Mouse (Mus musculus) kidney, embryonic 14.5 days (tissue): ENCODE measurements around the gene Sync. TPM values are rescaled to one million over a fixed set of nuclear protein-coding genes. Genes with fewer than 3 reads are reported as not detected.
A peak's percentile ranks its signal among the peaks of the same experiment; 100 is the strongest.

Experiments
- ATAC-seq: fragments of 200-750 bp; cut with Nextera tagmentation; 2 replicates; pipeline ENCODE4 v1.8.0; 2017; ENCODE audit warnings: moderate number of reproducible peaks, mild to moderate bottlenecking, moderate TSS enrichment, moderate library complexity; ENCODE audit not compliant: low FRiP score, low TSS enrichment
- H3K27ac ChIP-seq: fragments of 300-500 bp; sonication (generic); 2 replicates; pipeline ENCODE4 v1.5.1; 2014; ENCODE audit warnings: low read depth, mild to moderate bottlenecking, low read length, moderate library complexity, mixed read lengths
- H3K27me3 ChIP-seq: fragments of 300-500 bp; sonication (generic); 2 replicates; pipeline ENCODE4 v1.6.1; 2014; ENCODE audit warnings: mild to moderate bottlenecking, low read length; ENCODE audit not compliant: control insufficient read depth, insufficient read depth
- H3K36me3 ChIP-seq: fragments of 300-500 bp; sonication (generic); 2 replicates; pipeline ENCODE4 v1.6.1; 2014; ENCODE audit warnings: low read length, mixed read lengths; ENCODE audit not compliant: control insufficient read depth, insufficient read depth
- H3K4me1 ChIP-seq: fragments of 300-500 bp; sonication (generic); 2 replicates; pipeline ENCODE4 v1.6.1; 2014; ENCODE audit warnings: low read length, mixed read lengths; ENCODE audit not compliant: control insufficient read depth, insufficient read depth
- H3K4me2 ChIP-seq: fragments of 300-500 bp; sonication (generic); replicated peaks from 2 replicates; pipeline ENCODE4 v1.6.1; 2014; ENCODE audit warnings: low read depth, mild to moderate bottlenecking, low read length
- H3K4me3 ChIP-seq: fragments of 300-500 bp; sonication (generic); 2 replicates; pipeline ENCODE4 v1.5.1; 2014; ENCODE audit warnings: mild to moderate bottlenecking, low read length
- H3K9ac ChIP-seq: fragments of 300-500 bp; sonication (generic); 2 replicates; pipeline ENCODE4 v1.6.1; 2014; ENCODE audit warnings: low read depth, mild to moderate bottlenecking, low read length, moderate library complexity
- H3K9me3 ChIP-seq: fragments of 300-500 bp; sonication (generic); 2 replicates; pipeline ENCODE4 v1.6.1; 2016; ENCODE audit warnings: low read length; ENCODE audit not compliant: control insufficient read depth
- WGBS: fragments of 180-500 bp; shearing (Covaris S2); extraction: QIAGEN DNeasy Blood & Tissue Kit; methylation state at CpG from one replicate; pipeline ENCODE4 v1.1.7; 2014; 5-methylcytosine and 5-hydroxymethylcytosine counted together
- polyA plus RNA-seq: library from polyadenylated mRNA; unstranded; fragments of >200 nt; fragmentation: Nextera tagmentation; extraction: Ambion mirVana; gene quantifications from 2 replicates; pipeline ENCODE4 v1.2.1, GENCODE M21; 2014

Gene Sync
- polyA plus RNA-seq, 1 experiment from 2014 or later, result 0.84 TPM

DNA sequence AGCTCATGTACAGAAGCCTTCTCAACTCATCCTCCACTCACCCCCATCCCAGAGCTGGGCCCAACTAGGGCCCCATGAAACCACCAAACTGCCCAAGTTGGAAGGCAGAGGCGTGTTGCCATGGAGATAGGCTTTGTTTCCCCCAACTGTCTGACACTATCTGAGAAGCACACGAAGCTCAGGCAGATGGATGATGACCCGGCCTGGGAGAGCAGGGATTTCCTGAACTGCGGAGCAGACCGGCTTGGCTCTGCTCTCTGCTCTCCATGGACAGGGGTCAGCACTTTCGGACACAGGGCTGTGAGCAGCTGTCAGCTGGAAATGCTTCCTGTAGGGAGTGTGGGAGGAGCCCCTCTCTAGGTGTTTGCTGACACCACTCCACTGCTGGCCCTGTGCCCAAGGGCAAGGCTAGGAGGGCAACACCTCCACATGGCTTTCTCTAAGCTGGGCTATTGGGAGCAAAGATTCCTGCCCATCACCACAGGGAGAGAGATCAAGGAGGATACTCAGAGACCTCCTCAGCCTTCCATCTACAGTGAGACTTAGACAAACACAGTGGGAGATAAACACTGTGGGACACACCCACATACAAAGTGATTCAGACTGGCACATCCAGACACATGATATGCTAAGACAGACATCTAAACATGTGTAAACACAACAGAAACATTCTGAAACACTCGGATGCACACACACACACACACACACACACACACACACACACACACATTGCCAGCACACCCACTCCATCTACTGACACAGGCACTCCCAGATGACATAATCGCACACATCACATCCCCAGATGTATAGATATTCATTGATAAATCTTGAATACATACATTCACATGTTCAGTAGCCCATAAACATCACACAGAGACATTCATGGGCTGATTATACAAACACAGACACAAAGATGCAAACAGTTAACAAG, 30.7 kb upstream of the Sync start:
- no peaks in the 10 kb centered on the region for H3K9me3 ChIP-seq
- 18% methylated on average over 8 of the region's 8 CpGs for whole genome bisulfite sequencing
- no peaks in the 10 kb centered on the region for H3K27me3 ChIP-seq
- H3K36me3 ChIP-seq, result no peaks in the 10 kb centered on the region
- H3K9ac ChIP-seq, result no peak overlapping the region
- H3K4me3 ChIP-seq, result no peak overlapping the region
- peak overlapping the region; percentile 37; the same call in 1 of the 2 replicates for H3K27ac ChIP-seq
- H3K4me2 ChIP-seq, result no peak overlapping the region
- peaks cover 20% of the 10 kb centered on the region; the same call in 1 of the 2 replicates for H3K4me1 ChIP-seq
- ATAC-seq, result peak; percentile 90

GRCm38 (mm10) chr4:129259101-129259500, 28.3 kb upstream of the Sync start:
- H3K36me3 ChIP-seq, result no peaks in the 10 kb centered on the region
- H3K27ac ChIP-seq, result no peak overlapping the region
- peaks cover 25% of the 10 kb centered on the region; the same call in 1 of the 2 replicates for H3K4me1 ChIP-seq
- ATAC-seq, result no peak
- H3K9ac ChIP-seq, result no peak overlapping the region
- no peak overlapping the region for H3K4me2 ChIP-seq
- 59% methylated on average over 4 of the region's 4 CpGs for WGBS
- no peak overlapping the region for H3K4me3 ChIP-seq
- H3K27me3 ChIP-seq, result no peaks in the 10 kb centered on the region
- H3K9me3 ChIP-seq, result no peaks in the 10 kb centered on the region

DNA sequence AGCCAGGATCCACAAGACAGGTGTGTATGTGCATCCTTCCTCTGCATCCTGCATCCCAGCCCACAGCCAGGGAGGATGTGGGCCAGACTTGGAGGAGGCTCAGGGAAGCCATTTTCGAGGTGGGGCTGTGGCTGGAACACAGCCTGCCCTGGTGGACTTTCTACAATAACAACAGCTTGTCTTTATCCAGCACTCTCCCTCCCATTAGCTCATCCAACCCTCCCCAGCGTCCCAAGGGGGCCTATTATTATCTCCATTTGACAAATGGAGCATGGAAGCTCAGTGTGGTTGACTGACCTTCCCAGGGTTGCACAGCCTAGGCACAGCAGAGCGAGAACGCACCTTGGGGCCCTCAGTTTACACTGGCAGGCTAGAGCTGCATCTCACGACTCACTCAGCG, 26.7 kb upstream of the Sync start:
- H3K27me3 ChIP-seq, result no peaks in the 10 kb centered on the region
- no peak for ATAC-seq
- 15% methylated on average over 6 of the region's 6 CpGs for WGBS
- peaks cover 25% of the 10 kb centered on the region; the same call in 1 of the 2 replicates for H3K4me1 ChIP-seq
- no peaks in the 10 kb centered on the region for H3K9me3 ChIP-seq
- no peak overlapping the region for H3K4me2 ChIP-seq
- no peak overlapping the region for H3K27ac ChIP-seq
- no peaks in the 10 kb centered on the region for H3K36me3 ChIP-seq
- H3K9ac ChIP-seq, result no peak overlapping the region
- no peak overlapping the region for H3K4me3 ChIP-seq

- Histone ChIP-seq H3K9ac (no peak within 1 kb of the TSS), H3K27ac (no peak within 1 kb of the TSS), H3K36me3 (no peaks in the 10 kb centered on the region), H3K4me1 (peaks cover 21% of the 10 kb centered on the region; the same call in 1 of the 2 replicates), H3K9me3 (no peaks in the 10 kb centered on the region), H3K4me2 (no peak within 1 kb of the TSS), H3K27me3 (no peaks in the 10 kb centered on the region), H3K4me3 (no peak within 1 kb of the TSS)
- ATAC-seq, result no peak
- WGBS, result no CpG with 5 or more reads among the region's 4 CpGs
Measured at GRCm38 (mm10) chr4:129261196-129261595, 26.2 kb upstream of the Sync start, which contains the start of gene C77080. Gene C77080 (minus strand): TSS chr4:129261404.

- 21% methylated on average over 19 of the region's 19 CpGs for WGBS
- 0 out of 2 replicates have a peak overlapping the region, but pooled peaks have one; percentile 13 for H3K27ac ChIP-seq
- no peak overlapping the region for H3K4me3 ChIP-seq
- no peaks in the 10 kb centered on the region for H3K9me3 ChIP-seq
- peaks cover 8% of the 10 kb centered on the region; the same call in 1 of the 2 replicates for H3K4me1 ChIP-seq
- peak overlapping the region; percentile 1; the same call in 1 of the 2 replicates for H3K4me2 ChIP-seq
- peak; percentile 77 for ATAC-seq
- H3K27me3 ChIP-seq, result no peaks in the 10 kb centered on the region
- no peak overlapping the region for H3K9ac ChIP-seq
- no peaks in the 10 kb centered on the region for H3K36me3 ChIP-seq
Measured at GRCm38 (mm10) chr4:129263225-129264021, 24.0 kb upstream of the Sync start.

- H3K9me3 ChIP-seq, result no peaks in the 10 kb centered on the region
- H3K4me3 ChIP-seq, result no peak overlapping the region
- no peak overlapping the region for H3K27ac ChIP-seq
- no peak for ATAC-seq
- H3K4me1 ChIP-seq, result peaks cover 8% of the 10 kb centered on the region; the same call in 1 of the 2 replicates
- no peaks in the 10 kb centered on the region for H3K36me3 ChIP-seq
- H3K27me3 ChIP-seq, result no peaks in the 10 kb centered on the region
- 71% methylated on average over 4 of the region's 4 CpGs for WGBS
- no peak overlapping the region for H3K9ac ChIP-seq
- no peak overlapping the region for H3K4me2 ChIP-seq
Measured at GRCm38 (mm10) chr4:129266191-129266590, 21.2 kb upstream of the Sync start.

DNA sequence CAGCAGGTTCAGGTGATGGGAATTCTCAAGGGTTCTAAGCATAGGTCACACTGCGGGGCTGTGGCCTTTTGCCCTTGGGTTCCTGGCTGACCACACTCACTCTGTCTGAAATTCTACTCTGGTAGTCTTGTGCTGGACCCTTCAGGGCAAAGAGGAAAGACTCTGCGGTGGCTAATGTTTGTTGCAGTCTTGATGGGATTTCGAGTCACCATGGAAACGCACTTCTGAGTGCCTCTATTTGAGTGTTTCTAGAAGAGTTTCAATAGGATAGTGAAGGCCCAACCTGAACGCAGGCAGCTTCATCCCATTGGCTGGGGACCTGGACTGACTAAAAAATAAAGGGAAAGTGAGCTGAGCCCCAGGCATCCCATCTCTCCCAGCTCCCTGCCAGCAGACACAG, 20.6 kb upstream of the Sync start:
- 84% methylated on average over 5 of the region's 5 CpGs for WGBS
- Histone ChIP-seq H3K27ac (no peak overlapping the region), H3K4me2 (no peak overlapping the region), H3K4me3 (no peak overlapping the region), H3K27me3 (no peaks in the 10 kb centered on the region), H3K9ac (no peak overlapping the region), H3K4me1 (peaks cover 8% of the 10 kb centered on the region; the same call in 1 of the 2 replicates), H3K9me3 (no peaks in the 10 kb centered on the region), H3K36me3 (no peaks in the 10 kb centered on the region)
- no peak for ATAC-seq

GRCm38 (mm10) chr4:129268698-129269097, 18.7 kb upstream of the Sync start:
- 37% methylated on average over 1 of the region's 1 CpGs for WGBS
- Histone ChIP-seq H3K9ac (no peak overlapping the region), H3K36me3 (no peaks in the 10 kb centered on the region), H3K27me3 (no peaks in the 10 kb centered on the region), H3K4me3 (no peak overlapping the region), H3K27ac (no peak overlapping the region), H3K9me3 (no peaks in the 10 kb centered on the region), H3K4me2 (no peak overlapping the region), H3K4me1 (peaks cover 2% of the 10 kb centered on the region; the same call in 1 of the 2 replicates)
- ATAC-seq, result no peak
